Mouse (Mus musculus) kidney, adult 18-20 months (tissue): ENCODE data around the gene Ccdc125.
"Not testable (repeated sequence)": the region's sequence is repeated elsewhere in the genome, so short reads cannot be mapped to it uniquely, and the experiment has no call there.

Experiments
- DNase-seq: peaks from one replicate; pipeline ENCODE4 v3.0.0; 2021

Ccdc125 gene

GRCm38 (mm10) chr13:100721656-100722055 is 52.1 kb downstream of the Ccdc125 start:
- DNase-seq = no peak

- no peak for DNase-seq
Observed at GRCm38 (mm10) chr13:100724051-100724754, 54.7 kb downstream of the Ccdc125 start.

DNA sequence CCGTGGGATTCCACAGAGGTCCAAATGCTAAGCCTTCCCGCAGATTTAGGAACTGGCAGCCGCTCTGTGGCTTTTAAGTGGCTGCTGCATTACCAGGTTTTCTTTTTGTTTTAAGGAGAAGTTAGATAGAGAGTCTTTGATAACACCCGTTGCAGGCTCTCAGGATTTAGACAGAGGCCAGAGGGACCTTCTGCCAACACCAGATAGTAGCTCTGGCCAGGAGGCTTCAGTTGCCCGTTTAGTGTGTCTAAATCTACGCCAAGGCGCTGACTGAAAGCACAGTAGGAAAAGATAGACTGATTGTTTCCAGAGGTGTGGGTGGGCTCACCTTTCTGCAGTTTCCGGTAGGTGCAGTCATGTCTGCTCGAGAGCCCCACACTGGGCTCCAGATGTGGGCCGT is 55.7 kb downstream of the Ccdc125 start:
- no peak for DNase-seq

DNA sequence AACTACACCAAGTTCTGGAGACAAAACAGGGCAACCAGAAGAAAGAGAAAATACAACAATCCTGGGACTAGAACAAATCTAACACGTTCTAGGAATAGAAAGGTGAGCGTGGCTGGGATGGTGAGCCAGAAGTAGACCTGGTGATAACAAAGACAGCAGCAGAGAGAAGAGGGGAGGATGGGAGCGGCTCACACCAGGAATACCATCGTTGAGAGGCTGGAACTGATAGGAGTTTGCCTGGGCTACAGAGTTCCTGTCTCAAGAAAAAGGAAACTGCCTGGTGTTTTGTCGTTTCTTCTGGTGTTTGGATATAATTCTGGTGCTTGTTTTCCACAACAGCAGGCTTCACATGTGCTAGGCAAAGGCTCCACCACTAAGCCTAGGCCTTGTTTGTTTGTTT is 58.6 kb downstream of the Ccdc125 start:
- no peak for DNase-seq

DNA sequence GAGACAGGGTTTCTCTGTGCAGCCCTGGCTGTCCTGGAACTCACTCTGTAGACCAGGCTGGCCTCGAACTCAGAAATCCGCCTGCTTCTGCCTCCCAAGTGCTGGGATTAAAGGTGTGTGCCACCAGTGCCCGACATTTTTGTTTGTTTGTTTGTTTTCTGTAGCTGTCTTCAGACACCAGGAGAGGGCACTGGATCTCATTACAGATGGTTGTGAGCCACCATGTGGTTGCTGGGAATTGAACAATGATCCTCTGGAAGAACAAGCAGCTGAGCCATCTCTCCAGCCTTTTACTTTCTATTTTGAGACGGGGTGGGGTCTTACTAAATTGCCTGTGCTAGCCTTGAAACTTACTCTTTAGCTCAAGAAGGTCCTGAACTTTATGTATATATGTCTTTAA is 59.0 kb downstream of the Ccdc125 start:
- DNase-seq = not testable (repeated sequence)

DNA sequence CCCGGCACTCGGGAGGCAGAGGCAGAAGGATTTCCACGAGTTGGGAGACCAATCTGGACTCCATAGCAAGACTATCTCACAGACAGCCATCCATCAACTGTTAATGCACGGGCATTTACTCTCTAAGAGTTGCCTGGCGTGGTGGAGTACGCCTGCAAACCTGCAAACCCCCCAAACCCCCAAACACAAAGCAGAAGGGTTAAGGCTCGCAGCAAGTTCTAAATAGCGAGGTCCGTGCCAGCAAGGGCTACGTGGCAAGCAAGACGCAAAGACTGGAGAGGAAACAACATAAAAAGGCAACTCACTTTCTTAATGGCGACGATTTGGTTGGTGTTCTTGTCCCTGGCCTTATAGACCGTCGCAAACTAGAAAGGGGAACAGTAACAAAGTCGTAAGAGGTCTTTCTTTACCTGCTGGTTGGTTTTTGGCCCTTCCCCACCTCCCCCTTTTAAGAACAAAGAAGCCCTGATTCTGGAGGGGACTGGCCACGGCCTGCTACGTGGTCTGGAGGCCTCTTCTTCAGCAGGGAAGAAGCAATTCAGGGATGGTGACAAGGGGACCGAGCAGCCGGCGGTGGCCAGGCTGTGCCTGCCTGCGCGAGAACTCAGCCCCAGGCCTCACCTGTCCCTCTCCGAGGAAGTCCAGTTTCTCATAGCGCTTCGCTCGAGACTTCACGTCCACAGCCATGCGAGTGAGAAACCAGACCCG is 60.8 kb downstream of the Ccdc125 start:
- DNase-seq = peak; percentile 14

DNA sequence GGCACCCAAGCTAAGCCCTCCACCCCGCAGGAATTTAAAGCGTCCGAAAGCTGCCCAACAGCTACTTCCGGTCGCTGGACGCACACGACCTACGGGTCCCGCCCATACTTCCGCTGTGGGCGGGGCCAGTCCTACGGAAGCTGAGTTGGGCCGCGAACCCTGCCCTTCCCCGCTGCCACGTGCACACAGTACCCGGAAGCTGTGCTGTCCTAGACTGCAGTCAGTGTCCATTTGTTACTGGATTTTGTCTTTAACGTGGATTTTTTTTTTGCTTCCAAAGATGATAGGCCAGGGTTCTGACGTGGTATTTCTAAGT is 61.3 kb downstream of the Ccdc125 start, which contains the start of gene Cdk7:
Gene Cdk7 (minus strand): TSS at position 79 of the 316 bp plus-strand sequence.
- peak; percentile 95 for DNase-seq

GRCm38 (mm10) chr13:100731462-100732046 is 62.0 kb downstream of the Ccdc125 start:
- not testable (repeated sequence) for DNase-seq

DNA sequence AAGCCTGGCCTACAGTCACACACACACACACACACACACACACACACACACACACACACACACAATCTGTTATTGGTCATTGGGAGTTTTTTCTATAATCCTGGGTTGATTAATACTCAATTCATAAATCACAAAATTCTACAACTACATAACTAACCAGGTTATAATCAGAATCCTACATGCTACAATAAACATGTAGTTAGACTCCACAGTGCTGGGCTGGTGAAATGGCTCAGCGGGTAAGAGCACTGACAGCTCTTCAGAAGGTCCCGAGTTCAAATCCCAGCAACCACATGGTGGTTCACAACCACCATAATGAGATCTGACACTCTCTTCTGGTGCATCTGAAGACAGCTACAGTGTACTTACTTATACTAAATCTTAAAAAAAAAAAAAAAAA is 63.2 kb downstream of the Ccdc125 start:
- DNase-seq = no peak

- DNase-seq = peak; percentile 11
Observed at GRCm38 (mm10) chr13:100742831-100743230, 73.3 kb downstream of the Ccdc125 start.

GRCm38 (mm10) chr13:100743346-100744035 is 74.0 kb downstream of the Ccdc125 start:
- DNase-seq = peak; percentile 36

DNA sequence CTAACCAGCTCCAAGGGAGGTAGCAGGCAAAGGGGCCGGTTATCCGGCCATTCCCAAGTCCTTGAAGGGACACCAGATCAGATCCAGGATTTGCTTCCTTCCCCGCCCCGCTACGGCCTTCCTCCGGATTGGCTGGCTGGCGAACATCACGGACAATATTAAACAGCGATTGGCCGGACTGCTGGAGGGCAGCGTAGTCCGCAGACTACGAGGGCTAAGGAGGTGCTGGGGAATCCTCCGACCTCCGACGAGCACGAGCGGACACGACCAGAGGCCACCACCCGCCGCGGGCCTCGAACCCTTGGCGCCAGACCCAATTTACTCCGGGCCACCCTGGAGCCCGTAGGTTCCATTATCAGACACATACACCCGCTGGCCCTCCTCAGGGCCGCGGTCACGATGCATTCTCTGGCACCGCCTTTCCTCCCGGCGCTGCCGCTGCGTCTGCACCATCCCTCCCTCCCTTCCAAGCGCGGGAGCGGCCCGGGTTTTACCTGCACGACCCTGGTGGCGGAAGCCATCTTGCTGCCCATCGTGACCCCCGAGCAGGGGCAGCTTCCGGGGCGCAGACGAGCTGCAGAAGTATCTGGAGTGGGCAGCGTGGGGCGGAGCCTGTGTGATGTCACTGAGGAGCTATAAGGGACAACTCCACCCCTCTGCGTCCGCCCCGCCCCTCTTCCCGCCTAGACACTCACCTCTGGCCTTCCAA is 74.7 kb downstream of the Ccdc125 start, which contains the start of gene Mrps36:
Gene Mrps36 (minus strand): TSS at position 624 of the 709 bp plus-strand sequence.
- peak; percentile 97 for DNase-seq

DNA sequence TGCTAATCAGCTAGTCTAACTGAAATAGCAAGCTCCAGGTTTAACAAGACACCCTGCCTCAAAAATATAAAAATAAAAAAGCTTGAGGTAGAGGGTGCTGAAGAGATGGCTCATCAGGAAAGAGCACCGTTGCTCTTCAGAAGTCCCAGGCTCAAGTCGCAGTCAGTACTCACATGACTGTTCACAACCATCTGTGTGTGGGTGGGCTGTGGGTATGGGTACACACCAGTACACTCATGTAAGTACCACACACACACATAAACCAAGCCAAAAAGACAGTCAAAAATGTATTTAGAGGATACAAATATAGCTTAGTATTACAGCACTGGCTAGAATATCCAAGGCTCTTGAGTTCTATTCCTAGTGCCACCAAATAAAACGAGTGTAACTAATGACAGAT is 76.6 kb downstream of the Ccdc125 start:
- DNase-seq = no peak
